Mouse (Mus musculus): ENCODE measurements around the gene Gm9999. TPM values are rescaled to one million over a fixed set of nuclear protein-coding genes. Genes with fewer than 3 reads are reported as not detected.

The Gm9999 gene
- polyA plus RNA-seq, 1 experiment from 2014 or later, result not detected

GRCm38 (mm10) chr7:47001125-47001899 is 17.9 kb downstream of the Gm9999 start:
- H3K27ac ChIP-seq, result no peak overlapping the region
- H3K9me3 ChIP-seq, result no peaks in the 10 kb centered on the region
- H3K4me3 ChIP-seq, result no peak overlapping the region
- H3K36me3 ChIP-seq, result peaks cover 33% of the 10 kb centered on the region
- no peak for ATAC-seq (ENCODE audit: low FRiP score, low read depth)
- peaks cover 48% of the 10 kb centered on the region for H3K4me1 ChIP-seq
- WGBS, result 81% methylated on average over 5 of the region's 5 CpGs
- no peak overlapping the region for H3K4me2 ChIP-seq (replicated peaks)
- H3K27me3 ChIP-seq, result no peaks in the 10 kb centered on the region
- H3K9ac ChIP-seq, result no peak overlapping the region

DNA sequence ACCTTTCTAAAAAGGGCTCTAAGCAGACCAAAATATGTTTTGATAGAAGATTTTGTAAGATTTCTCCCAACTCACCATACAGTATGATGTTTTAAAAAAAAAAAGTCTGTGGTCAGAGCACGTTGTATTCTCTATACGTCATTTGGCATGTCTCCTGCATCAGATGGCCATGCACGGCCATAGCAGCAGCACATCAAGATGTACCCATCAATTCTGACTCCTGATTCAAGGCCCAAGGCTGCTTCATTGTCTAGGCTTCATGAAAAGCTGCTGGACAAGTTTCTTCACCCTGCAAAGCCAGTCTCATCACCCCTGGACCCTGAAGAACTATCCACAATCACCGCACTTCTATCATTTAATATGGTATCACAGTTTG is 18.5 kb downstream of the Gm9999 start:
- Histone ChIP-seq H3K27ac (0 out of 2 replicates have a peak overlapping the region, but pooled peaks have one; percentile 11), H3K4me1 (peaks cover 54% of the 10 kb centered on the region), H3K4me2 (replicated peaks) (no peak overlapping the region), H3K4me3 (no peak overlapping the region), H3K36me3 (peaks cover 28% of the 10 kb centered on the region), H3K9ac (no peak overlapping the region), H3K27me3 (no peaks in the 10 kb centered on the region), H3K9me3 (no peaks in the 10 kb centered on the region)
- ATAC-seq (ENCODE audit: low FRiP score, low read depth), result no peak
- WGBS, result 73% methylated on average over 4 of the region's 4 CpGs

GRCm38 (mm10) chr7:47003411-47004115 is 20.2 kb downstream of the Gm9999 start:
- no peak for ATAC-seq (ENCODE audit: low FRiP score, low read depth)
- peaks cover 59% of the 10 kb centered on the region for H3K4me1 ChIP-seq
- no peak overlapping the region for H3K27ac ChIP-seq
- H3K27me3 ChIP-seq, result no peaks in the 10 kb centered on the region
- H3K4me2 ChIP-seq (replicated peaks), result no peak overlapping the region
- H3K9ac ChIP-seq, result 0 out of 2 replicates have a peak overlapping the region, but pooled peaks have one; percentile 1
- WGBS, result 32% methylated on average over 3 of the region's 3 CpGs
- no peak overlapping the region for H3K4me3 ChIP-seq
- H3K9me3 ChIP-seq, result no peaks in the 10 kb centered on the region
- H3K36me3 ChIP-seq, result peaks cover 11% of the 10 kb centered on the region

DNA sequence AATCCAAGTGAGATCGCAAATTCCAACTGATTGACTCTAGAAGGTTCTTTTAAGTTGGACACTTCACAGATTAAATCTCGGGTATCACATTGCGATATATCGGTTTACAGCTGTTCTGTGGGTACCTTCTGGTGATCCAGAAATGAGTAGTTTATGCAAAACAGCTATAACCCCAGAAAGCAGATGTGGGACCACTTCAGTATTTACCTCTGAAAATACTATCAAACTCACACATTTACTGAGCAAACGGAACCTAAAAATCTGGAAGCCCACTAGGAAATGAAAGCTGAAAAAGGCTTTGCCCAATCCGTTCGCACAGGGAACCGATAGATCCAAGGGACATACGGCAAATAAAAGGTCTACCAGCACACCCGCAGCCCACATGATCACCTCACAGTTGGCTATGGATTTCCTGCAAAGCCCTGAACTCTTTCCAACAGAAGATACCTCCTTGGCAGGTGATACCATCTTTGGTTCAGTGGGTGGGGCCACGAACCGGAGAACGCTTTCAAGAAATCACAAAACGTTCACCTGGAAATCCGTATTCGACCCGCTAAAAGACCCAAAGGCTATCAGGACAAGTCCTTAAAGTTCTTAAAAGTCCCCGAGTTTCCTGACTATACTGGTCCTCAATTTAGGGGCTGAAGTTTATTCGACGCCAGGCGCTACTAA is 23.9 kb downstream of the Gm9999 start:
- Histone ChIP-seq H3K4me1 (peaks cover 54% of the 10 kb centered on the region), H3K9me3 (no peaks in the 10 kb centered on the region), H3K27ac (peak overlapping the region; percentile 91), H3K4me3 (peak overlapping the region; percentile 75), H3K9ac (peak overlapping the region; percentile 80), H3K27me3 (no peaks in the 10 kb centered on the region), H3K4me2 (replicated peaks) (peak overlapping the region; percentile 83), H3K36me3 (no peaks in the 10 kb centered on the region)
- 16% methylated on average over 21 of the region's 21 CpGs for WGBS
- ATAC-seq (ENCODE audit: low FRiP score, low read depth), result no peak

GRCm38 (mm10) chr7:47007818-47008167 is 24.4 kb downstream of the Gm9999 start:
- peak; percentile 75 for ATAC-seq (ENCODE audit: low FRiP score, low read depth)
- H3K4me3 ChIP-seq, result peak overlapping the region; percentile 75
- under 1% methylated on average over 25 of the region's 25 CpGs for WGBS
- peaks cover 49% of the 10 kb centered on the region for H3K4me1 ChIP-seq
- peak overlapping the region; percentile 83 for H3K4me2 ChIP-seq (replicated peaks)
- H3K9me3 ChIP-seq, result no peaks in the 10 kb centered on the region
- H3K9ac ChIP-seq, result peak overlapping the region; percentile 80
- H3K36me3 ChIP-seq, result no peaks in the 10 kb centered on the region
- H3K27ac ChIP-seq, result peak overlapping the region; percentile 91
- no peaks in the 10 kb centered on the region for H3K27me3 ChIP-seq

GRCm38 (mm10) chr7:47008168-47008993 is 25.0 kb downstream of the Gm9999 start, which contains the start of gene Spty2d1:
Spty2d1 (minus strand) TSS chr7:47008411.
- no peaks in the 10 kb centered on the region for H3K9me3 ChIP-seq
- peak; percentile 96 for ATAC-seq (ENCODE audit: low FRiP score, low read depth)
- peak within 1 kb of the TSS; percentile 75 for H3K4me3 ChIP-seq
- H3K4me2 ChIP-seq (replicated peaks), result peak within 1 kb of the TSS; percentile 83
- H3K4me1 ChIP-seq, result peaks cover 43% of the 10 kb centered on the region
- H3K9ac ChIP-seq, result peak within 1 kb of the TSS; percentile 80
- 1% methylated on average over 57 of the region's 57 CpGs for WGBS
- H3K36me3 ChIP-seq, result no peaks in the 10 kb centered on the region
- H3K27me3 ChIP-seq, result no peaks in the 10 kb centered on the region
- peak within 1 kb of the TSS; percentile 91 for H3K27ac ChIP-seq

DNA sequence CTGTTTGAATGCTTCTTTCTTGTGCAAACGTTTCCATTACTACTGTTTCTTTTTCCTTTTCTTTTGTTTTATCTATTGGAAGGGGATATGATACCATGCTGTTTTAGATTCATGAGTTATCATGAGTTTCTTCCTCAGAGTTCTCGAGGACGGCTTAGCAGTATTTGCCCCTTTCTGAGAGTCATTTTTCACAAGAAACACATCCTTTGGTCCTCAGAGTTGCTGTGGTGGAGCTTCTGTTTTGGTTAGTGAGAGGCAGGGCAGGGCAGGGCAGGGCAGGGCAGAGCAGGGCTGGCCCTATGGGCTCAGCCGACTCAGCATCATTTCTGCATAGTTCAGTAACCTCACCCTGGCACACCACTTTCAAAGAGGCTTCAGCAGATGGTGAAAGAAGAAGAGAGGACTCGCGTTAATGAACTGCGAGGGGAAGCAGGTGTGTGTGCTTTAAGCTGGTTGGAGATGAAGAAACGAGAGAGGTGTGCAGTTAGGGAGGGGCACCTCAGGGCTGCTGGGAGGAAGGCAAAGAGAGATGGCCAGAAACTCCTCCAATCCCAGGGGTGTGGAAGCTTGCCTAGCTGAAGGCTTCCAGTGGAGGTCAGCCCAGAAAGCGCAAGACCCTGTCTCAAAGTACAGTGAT is 29.9 kb downstream of the Gm9999 start:
- Histone ChIP-seq H3K9me3 (no peaks in the 10 kb centered on the region), H3K4me2 (replicated peaks) (no peak overlapping the region), H3K36me3 (no peaks in the 10 kb centered on the region), H3K27me3 (no peaks in the 10 kb centered on the region), H3K27ac (no peak overlapping the region), H3K9ac (no peak overlapping the region), H3K4me3 (no peak overlapping the region), H3K4me1 (peaks cover 18% of the 10 kb centered on the region)
- 43% methylated on average over 9 of the region's 9 CpGs for WGBS
- no peak for ATAC-seq (ENCODE audit: low FRiP score, low read depth)

- H3K9ac ChIP-seq, result no peak overlapping the region
- H3K4me2 ChIP-seq (replicated peaks), result no peak overlapping the region
- 62% methylated on average over 10 of the region's 11 CpGs for WGBS
- no peak for ATAC-seq (ENCODE audit: low FRiP score, low read depth)
- H3K36me3 ChIP-seq, result no peaks in the 10 kb centered on the region
- no peaks in the 10 kb centered on the region for H3K27me3 ChIP-seq
- no peaks in the 10 kb centered on the region for H3K9me3 ChIP-seq
- H3K27ac ChIP-seq, result peak overlapping the region; percentile 77; the same call in 1 of the 2 replicates
- H3K4me1 ChIP-seq, result peaks cover 9% of the 10 kb centered on the region
- no peak overlapping the region for H3K4me3 ChIP-seq
Observed at GRCm38 (mm10) chr7:47014564-47015389, 31.4 kb downstream of the Gm9999 start.

GRCm38 (mm10) chr7:47015390-47016065 is 32.1 kb downstream of the Gm9999 start:
- Histone ChIP-seq H3K4me3 (no peak overlapping the region), H3K27ac (peak overlapping the region; percentile 77; the same call in 1 of the 2 replicates), H3K9me3 (no peaks in the 10 kb centered on the region), H3K4me1 (peaks cover 6% of the 10 kb centered on the region), H3K27me3 (0 out of 2 replicates have a peak, but pooled peaks cover 3% of the 10 kb centered on the region), H3K4me2 (replicated peaks) (peak overlapping the region; percentile 55), H3K9ac (no peak overlapping the region), H3K36me3 (no peaks in the 10 kb centered on the region)
- 11% methylated on average over 6 of the region's 6 CpGs for WGBS
- ATAC-seq (ENCODE audit: low FRiP score, low read depth), result peak; percentile 94

DNA sequence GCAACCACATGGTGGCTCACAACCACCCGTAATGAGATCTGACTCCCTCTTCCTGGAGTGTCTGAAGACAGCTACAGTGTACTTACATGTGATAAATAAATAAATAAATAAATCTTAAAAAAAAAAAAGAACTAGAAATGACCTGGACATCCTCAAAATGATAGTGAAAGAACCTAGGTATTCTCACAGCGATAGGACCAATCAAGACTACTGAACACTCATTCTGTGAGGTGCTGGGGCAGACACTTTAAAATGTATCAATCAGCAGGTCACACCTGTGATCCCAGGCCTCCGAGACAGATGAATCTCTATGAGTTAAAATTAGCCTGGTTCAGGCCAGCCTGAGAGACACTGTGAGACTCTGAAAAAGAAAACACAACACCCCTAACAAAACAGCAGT is 33.2 kb downstream of the Gm9999 start:
- WGBS, result 85% methylated on average over 3 of the region's 3 CpGs
- Histone ChIP-seq H3K4me1 (peaks cover 11% of the 10 kb centered on the region), H3K4me3 (no peak overlapping the region), H3K27ac (no peak overlapping the region), H3K9ac (no peak overlapping the region), H3K27me3 (0 out of 2 replicates have a peak, but pooled peaks cover 3% of the 10 kb centered on the region), H3K4me2 (replicated peaks) (no peak overlapping the region), H3K9me3 (no peaks in the 10 kb centered on the region), H3K36me3 (no peaks in the 10 kb centered on the region)
- ATAC-seq (ENCODE audit: low FRiP score, low read depth), result no peak
